Mouse (Mus musculus) cerebral cortex, adult 2 months (tissue): Measurements from ENCODE around the gene 2010300C02Rik.

Experiments used
- WGBS: fragments of 180-500 bp; shearing (Covaris S2); methylation state at CpG from one replicate; pipeline ENCODE4 v1.1.7; 2018; 5-methylcytosine and 5-hydroxymethylcytosine counted together

Gene 2010300C02Rik

GRCm38 (mm10) chr1:37711082-37711481 is 8.8 kb downstream of the 2010300C02Rik start:
- WGBS = 90% methylated on average over 5 of the region's 5 CpGs

DNA sequence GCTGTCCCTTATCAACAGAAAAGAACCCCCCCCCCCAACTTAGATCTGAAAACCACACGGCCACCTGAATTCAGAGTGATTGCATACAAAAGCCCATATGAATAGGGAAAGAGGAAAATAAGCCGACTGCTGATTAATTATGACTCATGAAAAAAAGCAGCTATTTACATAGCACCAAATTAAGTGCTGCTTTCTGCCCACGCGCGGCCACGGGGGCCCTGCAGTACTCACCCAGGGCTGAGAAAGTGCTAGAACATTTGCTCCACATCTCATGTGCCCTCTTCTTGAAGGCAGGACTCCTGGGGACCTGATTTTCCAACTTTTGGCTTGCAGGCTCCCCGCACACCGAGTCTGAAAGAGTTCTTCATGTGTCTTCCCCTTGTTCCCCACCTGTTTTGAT is 10.1 kb downstream of the 2010300C02Rik start:
- 69% methylated on average over 8 of the region's 8 CpGs for WGBS

GRCm38 (mm10) chr1:37708270-37708955 is 11.5 kb downstream of the 2010300C02Rik start:
- WGBS = 95% methylated on average over 6 of the region's 6 CpGs

- 83% methylated on average over 4 of the region's 4 CpGs for WGBS
Measured at GRCm38 (mm10) chr1:37702326-37702725, 17.6 kb downstream of the 2010300C02Rik start.

DNA sequence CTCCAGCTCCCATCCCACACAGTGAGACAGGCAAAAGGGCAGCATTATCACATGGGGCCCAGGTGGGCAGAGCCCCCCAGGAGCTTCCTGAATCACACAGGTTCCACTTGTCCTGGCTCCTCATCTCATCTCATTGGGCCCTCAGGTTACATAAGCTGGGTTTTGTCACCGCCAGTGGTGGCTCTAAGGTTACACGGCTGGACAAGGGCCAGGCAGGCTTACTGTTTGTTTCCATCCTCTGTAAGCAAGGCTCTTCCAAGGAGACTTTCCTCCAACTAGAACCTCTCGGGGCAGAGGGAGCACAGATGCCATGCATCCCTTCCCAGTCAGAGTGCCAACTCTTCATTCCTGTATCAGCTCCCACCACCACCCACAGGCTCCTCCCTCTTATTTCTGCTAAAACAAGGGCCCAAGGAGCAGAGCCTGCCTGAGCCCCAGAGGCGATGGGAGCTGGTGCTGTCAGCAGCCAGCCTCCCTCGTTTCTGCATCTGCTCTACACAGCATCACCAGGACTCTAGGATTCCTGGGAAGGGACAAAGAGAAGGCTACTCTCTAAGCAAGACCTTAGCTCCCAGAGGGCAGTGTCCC is 20.9 kb downstream of the 2010300C02Rik start:
- 41% methylated on average over 5 of the region's 5 CpGs for WGBS

DNA sequence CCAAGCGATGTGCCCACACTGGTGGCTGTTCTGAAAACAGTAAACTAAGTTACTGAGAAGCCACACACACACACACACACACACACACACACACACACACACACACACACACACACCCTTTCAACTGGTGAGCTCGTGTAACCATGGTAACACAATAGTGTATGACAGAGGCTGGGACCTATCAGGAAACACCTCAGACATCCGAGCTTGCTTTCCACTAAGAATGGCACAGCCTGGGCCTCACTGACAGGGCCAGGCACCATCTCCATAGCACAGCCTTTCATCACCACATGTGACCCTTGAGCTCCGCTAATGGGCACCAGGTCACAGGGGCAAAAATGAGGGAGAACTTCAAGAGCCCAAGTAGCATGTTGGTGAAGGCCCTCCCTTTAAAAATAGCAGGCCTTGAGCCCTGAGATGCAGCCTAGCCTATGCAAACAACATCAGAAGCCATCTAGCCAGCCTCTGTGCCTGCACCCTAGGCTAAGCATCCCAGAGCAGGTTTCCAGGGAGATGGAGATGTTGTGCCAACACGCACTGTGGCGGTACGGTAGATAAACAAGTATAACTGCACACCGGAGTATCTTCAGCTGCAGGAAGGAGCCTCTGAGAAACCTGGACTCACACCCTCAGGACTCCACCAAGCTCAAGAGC is 21.6 kb downstream of the 2010300C02Rik start:
- 54% methylated on average over 8 of the region's 8 CpGs for WGBS

DNA sequence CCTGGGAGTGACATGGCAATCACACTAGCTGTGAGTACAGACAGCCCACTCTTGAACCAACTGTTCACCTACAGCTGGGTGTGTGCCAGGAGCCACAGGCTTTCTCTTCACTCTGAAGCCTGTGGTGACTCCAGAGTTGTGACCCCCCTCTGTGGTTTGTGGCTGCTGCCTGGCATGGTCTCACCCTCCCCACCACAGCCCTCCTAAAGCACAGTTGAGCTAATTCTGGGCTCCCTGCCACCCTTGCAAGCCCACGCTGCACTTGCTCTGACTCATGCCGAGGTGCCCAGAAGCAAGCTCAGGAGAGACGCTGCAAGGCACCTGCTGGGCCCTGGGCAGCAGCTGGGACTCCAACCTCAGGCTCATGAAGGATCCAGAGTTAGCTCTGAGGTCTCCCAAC is 23.0 kb downstream of the 2010300C02Rik start:
- 24% methylated on average over 3 of the region's 3 CpGs for whole genome bisulfite sequencing

GRCm38 (mm10) chr1:37695732-37696131 is 24.2 kb downstream of the 2010300C02Rik start:
- WGBS = 51% methylated on average over 9 of the region's 9 CpGs

DNA sequence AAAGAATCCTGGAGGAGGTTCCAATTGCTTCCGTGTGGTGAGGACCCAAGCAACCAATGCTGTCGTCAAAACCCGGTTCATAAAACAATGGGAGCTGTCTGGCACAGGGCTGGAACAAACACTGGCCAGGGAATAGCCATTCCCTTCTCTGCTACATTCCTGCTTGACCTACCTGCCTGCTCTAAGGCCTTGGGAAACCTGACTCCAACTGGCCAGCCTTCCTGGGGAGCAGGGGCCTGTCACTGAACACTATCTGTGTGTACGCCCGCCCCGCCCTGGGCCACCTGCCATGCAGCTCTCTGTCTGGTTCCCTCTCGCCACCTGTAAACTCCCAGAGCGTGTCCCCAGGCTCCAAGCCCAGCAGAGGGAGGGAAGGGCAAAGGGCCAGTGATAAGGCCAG is 25.5 kb downstream of the 2010300C02Rik start:
- 45% methylated on average over 8 of the region's 8 CpGs for WGBS

GRCm38 (mm10) chr1:37691179-37691578 is 28.7 kb downstream of the 2010300C02Rik start:
- WGBS = 43% methylated on average over 8 of the region's 8 CpGs

DNA sequence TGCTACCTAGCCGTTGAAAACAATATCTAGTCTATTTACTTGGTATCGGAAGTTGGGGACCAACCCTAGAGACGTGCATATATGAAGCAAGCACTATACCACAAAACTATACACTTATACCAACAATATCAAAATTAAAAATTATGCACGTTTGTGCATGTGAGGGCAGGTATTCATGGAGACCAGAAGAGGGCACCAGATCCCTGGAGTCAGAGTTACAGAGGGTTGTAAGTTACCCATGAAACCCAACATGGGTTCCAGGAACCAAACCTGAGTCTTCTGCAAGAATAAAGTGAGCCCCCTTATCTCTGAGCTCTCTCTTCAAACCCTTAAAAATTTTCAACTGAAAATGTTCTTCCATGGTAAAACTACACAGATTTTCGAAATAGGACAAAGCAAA is 29.2 kb downstream of the 2010300C02Rik start:
- 79% methylated on average over 5 of the region's 5 CpGs for WGBS

GRCm38 (mm10) chr1:37689730-37690129 is 30.2 kb downstream of the 2010300C02Rik start:
- 48% methylated on average over 6 of the region's 6 CpGs for WGBS

DNA sequence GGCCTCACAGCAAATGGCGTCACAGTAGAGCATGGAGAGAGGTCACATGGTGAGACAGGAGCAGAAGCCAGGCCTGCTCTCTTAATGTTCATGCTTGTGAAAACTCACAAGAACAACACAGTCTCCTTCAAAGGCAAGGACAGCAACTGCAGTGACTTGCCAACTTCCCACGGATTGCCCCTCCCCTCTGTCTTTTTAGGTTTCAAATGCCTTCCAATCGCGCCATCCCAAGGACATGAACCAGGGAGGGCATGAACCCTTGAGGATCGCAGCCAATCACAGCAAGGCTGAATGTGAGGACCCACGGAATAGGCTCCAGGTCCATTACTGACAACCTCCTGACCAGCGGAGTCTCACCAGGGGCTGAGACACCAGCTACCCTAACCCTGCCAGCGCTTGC is 31.5 kb downstream of the 2010300C02Rik start:
- 57% methylated on average over 8 of the region's 8 CpGs for WGBS

DNA sequence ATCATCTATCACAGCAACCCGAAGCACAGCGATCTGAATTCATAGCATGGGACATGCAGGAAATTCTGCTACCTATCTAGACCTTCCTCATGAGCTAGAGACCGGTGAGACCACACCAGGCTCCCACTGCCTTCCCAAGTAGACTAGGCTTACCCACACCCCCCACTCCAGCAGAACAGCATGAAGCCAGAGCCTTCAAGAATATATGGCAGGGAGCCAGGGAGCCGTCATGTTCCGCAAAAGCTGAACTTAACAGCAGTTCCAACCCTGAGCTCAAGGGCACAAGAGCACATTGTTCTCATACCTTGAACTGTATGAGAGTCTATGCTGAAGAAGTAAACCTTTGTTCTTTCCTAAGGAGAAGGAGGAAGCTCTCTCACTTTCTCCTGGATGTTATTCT is 32.4 kb downstream of the 2010300C02Rik start:
- 36% methylated on average over 5 of the region's 5 CpGs for WGBS

- WGBS = 35% methylated on average over 15 of the region's 15 CpGs
Measured at GRCm38 (mm10) chr1:37686953-37687441, 32.9 kb downstream of the 2010300C02Rik start.

DNA sequence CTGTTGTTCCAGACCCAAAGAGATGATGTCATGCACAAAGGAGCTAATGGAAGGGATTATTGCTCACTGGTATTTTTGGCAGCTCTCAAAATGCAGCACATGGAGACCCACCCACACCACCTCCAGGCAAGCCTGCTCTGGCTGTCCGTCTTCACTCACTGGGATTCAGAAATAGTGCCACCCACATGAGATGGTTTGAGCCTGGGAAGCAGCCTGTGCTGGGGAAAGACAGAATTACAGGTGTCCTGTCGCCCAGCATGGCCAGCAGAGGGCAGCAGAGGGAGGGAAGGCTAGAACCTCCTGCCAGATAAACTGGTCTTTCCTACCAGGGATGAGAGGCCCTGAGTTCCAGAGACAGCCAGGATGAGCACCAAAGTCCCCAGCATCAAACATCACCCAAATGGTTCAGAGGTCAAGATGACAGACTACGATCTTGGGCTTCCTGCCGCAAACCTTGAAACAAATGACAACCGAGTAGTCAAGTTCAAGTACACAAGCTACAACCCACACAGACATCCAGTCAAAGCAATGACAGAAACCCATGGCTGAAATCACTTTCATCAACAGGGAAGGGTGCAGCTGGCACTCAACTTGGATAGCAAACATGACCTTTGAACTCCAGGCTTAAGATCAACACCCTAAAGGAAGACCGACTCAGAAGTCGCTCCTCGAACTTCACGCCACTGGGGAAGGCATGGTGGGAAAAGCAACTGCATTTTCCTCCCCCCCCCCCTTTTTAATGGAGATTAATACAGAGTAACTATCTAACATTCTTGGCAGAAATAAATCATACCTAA is 41.4 kb downstream of the 2010300C02Rik start:
- WGBS = 62% methylated on average over 9 of the region's 9 CpGs

DNA sequence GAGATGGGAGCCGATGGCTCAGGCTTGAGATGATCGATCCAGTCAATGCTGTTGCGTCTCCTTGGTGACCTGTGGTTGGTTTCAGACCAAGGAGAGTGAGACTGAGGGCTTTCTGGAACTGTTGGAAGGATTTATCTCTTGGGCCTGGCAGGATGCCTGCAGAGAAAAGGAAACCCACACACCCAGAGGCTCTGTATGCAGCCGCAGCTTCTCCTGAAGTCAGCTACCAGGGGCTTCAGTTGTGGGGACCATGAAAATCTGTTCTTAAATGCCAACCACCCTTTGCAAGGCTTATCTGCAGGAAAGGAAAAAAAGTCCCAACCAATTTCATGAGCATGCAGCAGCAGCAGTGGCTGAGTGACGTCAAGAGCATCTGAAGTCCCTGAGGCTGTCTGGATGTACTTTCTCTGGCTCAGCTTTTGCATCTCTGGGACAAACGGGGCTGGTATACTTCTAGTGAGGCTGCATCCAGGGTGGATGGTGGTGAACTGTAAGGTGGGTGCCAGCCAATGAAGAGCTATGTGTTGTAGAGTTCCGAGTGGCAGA is 42.8 kb downstream of the 2010300C02Rik start:
- WGBS = 49% methylated on average over 7 of the region's 7 CpGs

DNA sequence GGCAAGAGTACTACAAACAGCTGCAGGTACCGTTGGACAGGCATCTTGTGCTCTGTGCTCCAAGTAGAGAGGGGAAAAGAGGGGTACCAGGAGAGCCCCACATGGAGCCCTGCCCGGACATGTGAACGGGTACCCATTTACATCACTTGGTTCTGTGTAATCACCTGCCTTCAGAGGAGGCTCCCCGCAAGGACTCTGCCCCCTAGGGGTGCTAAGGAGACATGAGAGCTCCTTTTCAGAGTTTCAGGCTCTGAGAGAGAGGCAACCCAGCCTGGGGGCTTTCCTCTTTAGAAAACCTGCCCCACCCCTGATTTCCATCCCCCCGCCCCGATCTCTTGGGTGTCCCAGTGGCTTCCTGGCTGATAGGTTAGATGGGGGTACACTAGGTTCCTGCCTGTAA is 44.4 kb downstream of the 2010300C02Rik start:
- 61% methylated on average over 6 of the region's 6 CpGs for WGBS

DNA sequence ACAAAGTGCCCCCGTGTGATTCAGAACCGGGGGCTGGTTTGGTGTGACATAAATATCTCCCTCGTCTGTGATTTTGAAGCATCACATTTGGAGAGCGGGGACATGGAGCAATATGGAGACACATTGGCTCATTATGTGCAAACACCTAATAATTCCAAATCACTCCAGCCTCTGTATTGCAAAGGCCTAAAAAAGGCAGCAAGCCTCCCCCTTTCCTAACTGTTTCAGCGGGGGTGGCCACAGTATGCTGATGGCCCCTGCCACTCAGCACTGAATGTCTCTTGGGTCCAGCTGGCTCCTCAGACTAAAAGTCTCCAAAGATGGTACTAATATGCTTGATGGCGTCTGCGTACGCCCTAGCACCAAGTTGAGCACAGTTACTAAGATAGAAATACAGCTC is 45.6 kb downstream of the 2010300C02Rik start:
- WGBS = 56% methylated on average over 8 of the region's 8 CpGs

- 44% methylated on average over 4 of the region's 4 CpGs for WGBS
Measured at GRCm38 (mm10) chr1:37671316-37671715, 48.6 kb downstream of the 2010300C02Rik start.

DNA sequence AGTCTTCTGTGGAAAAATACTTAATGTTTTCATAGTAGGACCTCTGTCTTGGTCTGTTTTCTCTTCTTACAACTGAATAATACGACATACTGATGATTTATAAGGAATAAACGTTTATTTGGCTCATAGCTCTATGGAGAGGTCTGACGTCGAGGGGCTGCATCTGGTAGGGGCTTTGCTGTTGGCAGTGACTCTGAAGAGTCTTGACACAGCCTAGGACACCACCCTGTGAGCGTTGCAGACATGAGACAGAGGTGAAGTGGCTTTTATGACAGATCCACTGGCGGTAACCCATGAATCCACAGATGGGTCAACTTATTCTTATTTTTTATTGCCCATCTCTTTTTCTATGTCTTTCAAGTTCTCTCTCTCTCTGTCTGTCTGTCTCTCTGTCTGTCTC is 52.5 kb downstream of the 2010300C02Rik start:
- 85% methylated on average over 6 of the region's 6 CpGs for WGBS

DNA sequence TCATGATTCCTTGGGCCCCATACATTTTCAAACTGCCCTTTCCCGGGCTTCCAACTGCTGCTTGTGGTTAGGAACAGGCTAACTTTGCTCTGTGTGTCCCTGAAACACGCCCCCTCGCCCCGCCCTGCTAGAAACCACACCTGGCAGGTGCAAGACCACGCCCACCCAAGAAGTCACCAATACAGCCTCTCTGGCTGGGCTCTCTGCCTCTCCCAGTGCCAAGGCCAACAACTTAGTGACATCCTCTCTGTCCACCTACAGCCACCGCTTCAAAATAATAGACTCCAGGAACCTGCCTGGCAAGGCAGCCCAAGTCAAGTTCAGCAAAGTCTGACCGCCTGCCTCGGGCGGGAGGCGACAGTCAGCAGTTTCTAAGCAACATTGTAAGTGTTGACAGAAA is 53.3 kb downstream of the 2010300C02Rik start:
- WGBS = 67% methylated on average over 10 of the region's 10 CpGs
